ENCODE assay signal across 8 mouse cellular contexts in genomic region chr5:139378986-139379629, GRCm38 (mm10). TPM values are rescaled to one million over a fixed set of nuclear protein-coding genes. Genes with fewer than 3 reads are reported as not detected.
A peak's percentile ranks its signal among the peaks of the same experiment; 100 is the strongest.
DNase-seq lines count a peak whose midpoint lies in the region; ATAC-seq lines count a peak whose summit lies in the region.

No protein-coding gene starts in this region.

- no peak overlapping the region for H3K4me2 ChIP-seq in forebrain, embryonic 16.5 days (ENCODE audit: low read length)
- no peak overlapping the region for H3K4me2 ChIP-seq in hindbrain, embryonic 12.5 days (replicated peaks)
- H3K4me2 ChIP-seq in limb, embryonic 15.5 days = no peak overlapping the region

- H3K4me1 ChIP-seq in forebrain, embryonic 16.5 days (replicated peaks; ENCODE audit: control insufficient read depth, insufficient read depth, low read length) = peaks cover 17% of the 10 kb centered on the region
- H3K4me1 ChIP-seq in hindbrain, embryonic 12.5 days = peaks cover 41% of the 10 kb centered on the region
- H3K4me1 ChIP-seq in limb, embryonic 15.5 days = peaks cover 57% of the 10 kb centered on the region

- 57% methylated on average over 21 of the region's 21 CpGs for WGBS in forebrain, embryonic 16.5 days
- WGBS in hindbrain, embryonic 12.5 days = 34% methylated on average over 21 of the region's 21 CpGs
- WGBS in limb, embryonic 15.5 days = 38% methylated on average over 21 of the region's 21 CpGs

- no peaks in the 10 kb centered on the region for H3K27me3 ChIP-seq in forebrain, embryonic 16.5 days (replicated peaks; ENCODE audit: control insufficient read depth, insufficient read depth, low read length)
- H3K27me3 ChIP-seq in hindbrain, embryonic 12.5 days = 0 out of 2 replicates have a peak, but pooled peaks cover 9% of the 10 kb centered on the region
- H3K27me3 ChIP-seq in limb, embryonic 15.5 days = no peaks in the 10 kb centered on the region

- no peaks in the 10 kb centered on the region for H3K36me3 ChIP-seq in forebrain, embryonic 16.5 days (ENCODE audit: control insufficient read depth, insufficient read depth)
- H3K36me3 ChIP-seq in hindbrain, embryonic 12.5 days = no peaks in the 10 kb centered on the region
- H3K36me3 ChIP-seq in limb, embryonic 15.5 days = no peaks in the 10 kb centered on the region

- 0 out of 2 replicates have a peak, but pooled peaks have one; percentile 37 for ATAC-seq in forebrain, embryonic 16.5 days
- ATAC-seq in hindbrain, embryonic 12.5 days (ENCODE audit: low FRiP score) = no peak
- no peak for ATAC-seq in limb, embryonic 15.5 days (ENCODE audit: insufficient number of reproducible peaks, low FRiP score, low TSS enrichment, low read depth)
- no peak for ATAC-seq in inflammation-experienced regulatory T-cells, adult 6 months

- H3K9ac ChIP-seq in forebrain, embryonic 16.5 days (replicated peaks; ENCODE audit: low read depth, low read length) = no peak overlapping the region
- no peak overlapping the region for H3K9ac ChIP-seq in hindbrain, embryonic 12.5 days
- H3K9ac ChIP-seq in limb, embryonic 15.5 days = no peak overlapping the region

- peak; percentile 80 for DNase-seq in urinary bladder, postnatal 14 days (ENCODE audit: low spot score)
- DNase-seq in urinary bladder, postnatal 10 days (ENCODE audit: low spot score) = no peak
- peak; percentile 38 for DNase-seq in naive thymus-derived CD4-positive, alpha-beta T cell, adult 2 months (ENCODE audit: low read depth)
- DNase-seq in frontal cortex, postnatal 36 days (ENCODE audit: low spot score in 2 of 2) = no peak

- no peak overlapping the region for H3K4me3 ChIP-seq in forebrain, embryonic 16.5 days (replicated peaks; ENCODE audit: low read length)
- H3K4me3 ChIP-seq in hindbrain, embryonic 12.5 days = no peak overlapping the region
- no peak overlapping the region for H3K4me3 ChIP-seq in limb, embryonic 15.5 days

- 0 out of 2 replicates have a peak overlapping the region, but pooled peaks have one; percentile 6 for H3K27ac ChIP-seq in forebrain, embryonic 16.5 days (ENCODE audit: low read length)
- peak overlapping the region; percentile 24 for H3K27ac ChIP-seq in hindbrain, embryonic 12.5 days
- peak overlapping the region; percentile 66 for H3K27ac ChIP-seq in limb, embryonic 15.5 days

- no peaks in the 10 kb centered on the region for H3K9me3 ChIP-seq in forebrain, embryonic 16.5 days (ENCODE audit: control insufficient read depth, low read length)
- no peaks in the 10 kb centered on the region for H3K9me3 ChIP-seq in hindbrain, embryonic 12.5 days (replicated peaks)
- no peaks in the 10 kb centered on the region for H3K9me3 ChIP-seq in limb, embryonic 15.5 days

RNA-seq across cellular contexts. Expression of gene Gpr146, which starts 1.6 kb away (rescaled TPM):
- 1.5 and 1.8 TPM in 2 replicates for polyA plus RNA-seq in forebrain, embryonic 16.5 days (2015; fragmentation: Nextera tagmentation; extraction: Ambion mirVana)
- 1.8 and 2.4 TPM in 2 replicates for polyA plus RNA-seq in hindbrain, embryonic 12.5 days (2016; fragmentation: Nextera tagmentation; extraction: Ambion mirVana)
- 2.6 and 3.1 TPM in 2 replicates for polyA plus RNA-seq in limb, embryonic 15.5 days (2015; fragmentation: Nextera tagmentation; extraction: Ambion mirVana)
- 1 to 10 TPM; 3.9 to 5.8 (median 5.2) TPM for polyA plus RNA-seq in inflammation-experienced regulatory T-cells, adult 6 months (2017; shearing (Covaris generic))

RNA-seq across cellular contexts. Expression of gene C130050O18Rik, which starts 26.0 kb away (rescaled TPM):
- 0.21 and 0.37 TPM in 2 replicates for polyA plus RNA-seq in forebrain, embryonic 16.5 days (2015; fragmentation: Nextera tagmentation; extraction: Ambion mirVana)
- 0.45 and 0.90 TPM in 2 replicates for polyA plus RNA-seq in hindbrain, embryonic 12.5 days (2016; fragmentation: Nextera tagmentation; extraction: Ambion mirVana)
- polyA plus RNA-seq in limb, embryonic 15.5 days (2015; fragmentation: Nextera tagmentation; extraction: Ambion mirVana) = 7.1 and 10.4 TPM in 2 replicates
- not detected for polyA plus RNA-seq in inflammation-experienced regulatory T-cells, adult 6 months (2017; shearing (Covaris generic))

RNA-seq across cellular contexts. Expression of gene Cyp2w1, which starts 26.7 kb away (rescaled TPM):
- polyA plus RNA-seq in forebrain, embryonic 16.5 days (2015; fragmentation: Nextera tagmentation; extraction: Ambion mirVana) = not detected in 2 replicates
- 0.41 and 0.46 TPM in 2 replicates for polyA plus RNA-seq in hindbrain, embryonic 12.5 days (2016; fragmentation: Nextera tagmentation; extraction: Ambion mirVana)
- 22.8 and 23.5 TPM in 2 replicates for polyA plus RNA-seq in limb, embryonic 15.5 days (2015; fragmentation: Nextera tagmentation; extraction: Ambion mirVana)
- not detected for polyA plus RNA-seq in inflammation-experienced regulatory T-cells, adult 6 months (2017; shearing (Covaris generic))

RNA-seq across cellular contexts. Expression of gene Cox19, which starts 27.9 kb away (rescaled TPM):
- 90.6 and 97.9 TPM in 2 replicates for polyA plus RNA-seq in forebrain, embryonic 16.5 days (2015; fragmentation: Nextera tagmentation; extraction: Ambion mirVana)
- polyA plus RNA-seq in hindbrain, embryonic 12.5 days (2016; fragmentation: Nextera tagmentation; extraction: Ambion mirVana) = 107 and 117 TPM in 2 replicates
- 90.6 and 94.2 TPM in 2 replicates for polyA plus RNA-seq in limb, embryonic 15.5 days (2015; fragmentation: Nextera tagmentation; extraction: Ambion mirVana)
- 10 to 100 TPM; 52.5 to 66.7 (median 65.2) TPM for polyA plus RNA-seq in inflammation-experienced regulatory T-cells, adult 6 months (2017; shearing (Covaris generic))

RNA-seq across cellular contexts. Expression of gene Gper1, which starts 43.8 kb away (rescaled TPM):
- polyA plus RNA-seq in forebrain, embryonic 16.5 days (2015; fragmentation: Nextera tagmentation; extraction: Ambion mirVana) = 8.7 and 9.0 TPM in 2 replicates
- polyA plus RNA-seq in hindbrain, embryonic 12.5 days (2016; fragmentation: Nextera tagmentation; extraction: Ambion mirVana) = 5.0 TPM in 2 replicates
- polyA plus RNA-seq in limb, embryonic 15.5 days (2015; fragmentation: Nextera tagmentation; extraction: Ambion mirVana) = 5.7 and 7.3 TPM in 2 replicates
- polyA plus RNA-seq in inflammation-experienced regulatory T-cells, adult 6 months (2017; shearing (Covaris generic)) = not detected

Comparison
In these comparisons a context has a peak if more than half of its experiments do, and no peak if none do; other contexts are left out.
1. DNase-seq: peak in urinary bladder, postnatal 14 days (single experiment) and naive thymus-derived CD4-positive, alpha-beta T cell, adult 2 months (single experiment); none in urinary bladder, postnatal 10 days (single experiment) and frontal cortex, postnatal 36 days (0 of 2).
2. H3K27ac ChIP-seq: peak in every context shown above with its lines; median percentile 66 in limb, embryonic 15.5 days; 24 in hindbrain, embryonic 12.5 days; 6 in forebrain, embryonic 16.5 days.
3. RNA of gene Cyp2w1, which starts 26.7 kb away (polyA plus RNA-seq): 22.8 to 23.5 TPM in limb, embryonic 15.5 days; 0.41 to 0.46 TPM in hindbrain, embryonic 12.5 days, not detected in forebrain, embryonic 16.5 days and not detected in inflammation-experienced regulatory T-cells, adult 6 months; every median in the first group is over 10 times any median in the second.